Mouse (Mus musculus) stomach, postnatal 0 days (tissue): Measurements from ENCODE around the gene Plekha7.

Experiments
- CTCF ChIP-seq: IDR thresholded peaks from 2 replicates; pipeline ENCODE4 v1.5.1; 2016; ENCODE audit warnings: antibody characterized with exemption, low read depth, mild to moderate bottlenecking, moderate library complexity
- EP300 ChIP-seq: optimal IDR thresholded peaks from 2 replicates; pipeline ENCODE3; 2016; ENCODE audit warnings: antibody characterized with exemption

GRCm38 (mm10) chr7:116181444-116181946, 126.7 kb downstream of the Plekha7 start:
- no peak for TF ChIP-seq CTCF
- no peak for TF ChIP-seq EP300
